Mouse (Mus musculus): Measurements from ENCODE around the gene R3hdm1. TPM values are rescaled to one million over a fixed set of nuclear protein-coding genes. Genes with fewer than 3 reads are reported as not detected.

R3hdm1 gene
- 54.0 and 74.4 TPM in 2 replicates for polyA plus RNA-seq (2012; rRNA removed)

GRCm38 (mm10) chr1:128102641-128103461, at the start of gene R3hdm1, which contains the start of gene Zranb3:
Gene R3hdm1, plus strand, starts transcription at chr1:128103301.
Gene Zranb3, minus strand, starts transcription at chr1:128103047.

GRCm38 (mm10) chr1:128243627-128243995, 140.5 kb downstream of the R3hdm1 start, which contains the start of gene Ubxn4:
Gene Ubxn4, plus strand, starts transcription at chr1:128243964.

Other genes with a start within 250 kb of the R3hdm1 start
- gene Map3k19, start 248.3 kb upstream of the R3hdm1 start, polyA plus RNA-seq (2012; rRNA removed), result 0.06 and 0.10 TPM in 2 replicates
- 16.6 and 17.4 TPM in 2 replicates for gene Rab3gap1, start 234.5 kb upstream of the R3hdm1 start, polyA plus RNA-seq (2012; rRNA removed)
- gene Zranb3, start 254 bp upstream of the R3hdm1 start, polyA plus RNA-seq (2012; rRNA removed), result 18.6 and 19.9 TPM in 2 replicates
- gene Ubxn4, start 140.7 kb downstream of the R3hdm1 start, polyA plus RNA-seq (2012; rRNA removed), result 43.7 and 46.6 TPM in 2 replicates
- gene Lct, start 225.0 kb downstream of the R3hdm1 start, polyA plus RNA-seq (2012; rRNA removed), result 0.36 and 0.61 TPM in 2 replicates

Data from central nervous system, embryonic 11.5 days (tissue).